Mouse (Mus musculus) olfactory bulb, adult 2 months (tissue): ENCODE results near the gene Cpm. TPM values are rescaled to one million over a fixed set of nuclear protein-coding genes. Genes with fewer than 3 reads are reported as not detected.

Experiments
- H3K27ac ChIP-seq: fragments of 200-500 bp; 2 replicates; pipeline ENCODE4 v1.5.1; 2012; ENCODE audit warnings: low read depth, low read length; ENCODE audit not compliant: insufficient read depth
- H3K4me1 ChIP-seq: fragments of 200-500 bp; 2 replicates; pipeline ENCODE4 v1.6.1; 2012; ENCODE audit warnings: low read length; ENCODE audit not compliant: control insufficient read depth, insufficient read depth
- H3K4me3 ChIP-seq: fragments of 200-500 bp; 2 replicates; pipeline ENCODE4 v1.5.1; 2012; ENCODE audit warnings: mild to moderate bottlenecking, low read depth, low read length, moderate library complexity; ENCODE audit not compliant: insufficient read depth
- CTCF ChIP-seq: fragments of 200-500 bp; IDR thresholded peaks from 2 replicates; pipeline ENCODE4 v1.5.1; 2012; ENCODE audit warnings: low read depth, mild to moderate bottlenecking, low read length, moderate library complexity; ENCODE audit not compliant: insufficient read depth
- POLR2A ChIP-seq: fragments of 200-500 bp; IDR thresholded peaks from 2 replicates; pipeline ENCODE4 v1.6.1; 2012; ENCODE audit warnings: mild to moderate bottlenecking, low read depth, low read length, moderate library complexity; ENCODE audit not compliant: insufficient read depth
- WGBS: fragments of 180-500 bp; shearing (Covaris S2); methylation state at CpG from one replicate; pipeline ENCODE4 v1.1.7; 2018; 5-methylcytosine and 5-hydroxymethylcytosine counted together
- polyA plus RNA-seq: library from polyadenylated mRNA; stranded (reverse); fragments of >200 nt; gene quantifications from 2 replicates; pipeline ENCODE4 v1.2.4, GENCODE M21; 2012; ENCODE audit warnings: low replicate concordance; ENCODE audit not compliant: missing spikeins, insufficient read depth, insufficient read length

Gene Cpm
- polyA plus RNA-seq, 1 experiment, result not detected

GRCm38 (mm10) chr10:117673913-117674312 lies 44.6 kb downstream of the Cpm start:
- H3K4me1 ChIP-seq, result 0 out of 2 replicates have a peak, but pooled peaks cover 5% of the 10 kb centered on the region
- no peak overlapping the region for H3K4me3 ChIP-seq
- 96% methylated on average over 1 of the region's 1 CpGs for WGBS
- TF ChIP-seq CTCF (no peak), POLR2A (no peak)
- H3K27ac ChIP-seq, result no peak overlapping the region

GRCm38 (mm10) chr10:117674359-117675019 lies 45.2 kb downstream of the Cpm start:
- 87% methylated on average over 3 of the region's 3 CpGs for WGBS
- Histone ChIP-seq H3K4me3 (no peak overlapping the region), H3K4me1 (0 out of 2 replicates have a peak, but pooled peaks cover 5% of the 10 kb centered on the region), H3K27ac (no peak overlapping the region)
- no peak for TF ChIP-seq POLR2A
- TF ChIP-seq CTCF, result no peak

- 24% methylated on average over 20 of the region's 20 CpGs for WGBS
- TF ChIP-seq POLR2A (no peak), CTCF (no peak)
- H3K27ac ChIP-seq, result 0 out of 2 replicates have a peak overlapping the region, but pooled peaks have one; percentile 39
- H3K4me1 ChIP-seq, result 0 out of 2 replicates have a peak, but pooled peaks cover 5% of the 10 kb centered on the region
- H3K4me3 ChIP-seq, result peak overlapping the region; percentile 30
Observed at GRCm38 (mm10) chr10:117675096-117676035, 46.1 kb downstream of the Cpm start.

- no peak for TF ChIP-seq POLR2A
- Histone ChIP-seq H3K4me1 (0 out of 2 replicates have a peak, but pooled peaks cover 5% of the 10 kb centered on the region), H3K4me3 (peak overlapping the region; percentile 30), H3K27ac (peak overlapping the region; percentile 39; the same call in 1 of the 2 replicates)
- WGBS, result 24% methylated on average over 19 of the region's 19 CpGs
Observed at GRCm38 (mm10) chr10:117676036-117676643, 46.8 kb downstream of the Cpm start.

- Histone ChIP-seq H3K27ac (0 out of 2 replicates have a peak overlapping the region, but pooled peaks have one; percentile 39), H3K4me1 (0 out of 2 replicates have a peak, but pooled peaks cover 5% of the 10 kb centered on the region), H3K4me3 (peak overlapping the region; percentile 30)
- 23% methylated on average over 17 of the region's 17 CpGs for WGBS
- TF ChIP-seq CTCF (no peak), POLR2A (no peak)
Observed at GRCm38 (mm10) chr10:117676644-117677313, 47.5 kb downstream of the Cpm start.

GRCm38 (mm10) chr10:117677494-117678236 lies 48.4 kb downstream of the Cpm start:
- no peak for TF ChIP-seq POLR2A
- no peak for TF ChIP-seq CTCF
- Histone ChIP-seq H3K4me1 (0 out of 2 replicates have a peak, but pooled peaks cover 3% of the 10 kb centered on the region), H3K4me3 (no peak overlapping the region), H3K27ac (no peak overlapping the region)
- WGBS, result 75% methylated on average over 13 of the region's 13 CpGs

- 90% methylated on average over 5 of the region's 5 CpGs for WGBS
- Histone ChIP-seq H3K4me1 (0 out of 2 replicates have a peak, but pooled peaks cover 2% of the 10 kb centered on the region), H3K4me3 (no peak overlapping the region), H3K27ac (no peak overlapping the region)
- TF ChIP-seq CTCF (no peak), POLR2A (no peak)
Observed at GRCm38 (mm10) chr10:117678357-117678756, 49.1 kb downstream of the Cpm start.
